20 mouse cellular contexts compared by ENCODE assay signal in the genomic region with DNA sequence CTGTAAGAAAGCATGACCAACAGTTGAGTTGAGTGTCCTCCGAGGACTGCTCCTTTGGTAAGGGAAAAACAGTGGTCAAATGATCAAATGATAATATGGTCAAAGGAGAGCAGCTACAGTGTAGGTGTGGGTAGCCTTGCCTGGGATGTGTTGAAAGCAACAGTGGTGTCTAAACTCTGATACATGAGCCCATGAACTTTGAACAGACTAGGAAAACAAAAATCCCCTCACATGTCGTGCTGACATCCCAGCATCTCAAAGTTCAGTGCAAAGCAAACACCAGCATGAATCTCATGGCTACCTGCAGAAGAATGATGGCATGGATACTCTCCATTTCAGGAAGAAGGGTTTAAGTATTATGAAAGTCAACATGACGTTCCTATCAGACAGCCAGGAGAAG.
"Had no signal": no experiment of that assay in that cellular context is flagged by ENCODE, and none has a peak within 500 bp of the region (broad histone marks: within the 10 kb centered on the region; RNA-seq: fewer than 3 reads in every experiment).

No protein-coding gene starts in this region.

- H3K27ac ChIP-seq: intestine, embryonic 15.5 days; limb, embryonic 10.5 days; limb, embryonic 13.5 days; lung, embryonic 15.5 days; midbrain, embryonic 10.5 days; midbrain, embryonic 13.5 days; neural tube, embryonic 13.5 days had no signal

- ATAC-seq: hindbrain, embryonic 16.5 days; intestine, embryonic 15.5 days; midbrain, embryonic 13.5 days; midbrain, embryonic 16.5 days had no signal

- H3K9me3 ChIP-seq: intestine, embryonic 15.5 days; limb, embryonic 10.5 days; limb, embryonic 13.5 days; lung, embryonic 15.5 days; megakaryocyte, embryonic 14.5 days; midbrain, embryonic 10.5 days; midbrain, embryonic 13.5 days; neural tube, embryonic 13.5 days had no signal

- H3K9ac ChIP-seq: intestine, embryonic 15.5 days; limb, embryonic 13.5 days; lung, embryonic 15.5 days; midbrain, embryonic 13.5 days; neural tube, embryonic 13.5 days had no signal

- H3K4me2 ChIP-seq: intestine, embryonic 15.5 days; limb, embryonic 13.5 days; lung, embryonic 15.5 days; midbrain, embryonic 13.5 days; neural tube, embryonic 13.5 days had no signal

- DNase-seq: kidney, adult 18-20 months; kidney, adult 9 months; kidney, postnatal 14 days; kidney, postnatal 4 days; lung, adult 18-20 months; lung, postnatal 10 days; lung, postnatal 36 days; retina, postnatal 1 day; right cerebral cortex, postnatal 25 days had no signal

- H3K27me3 ChIP-seq: intestine, embryonic 15.5 days; limb, embryonic 13.5 days; lung, embryonic 15.5 days; midbrain, embryonic 13.5 days had no signal

- H3K4me3 ChIP-seq: intestine, embryonic 15.5 days; limb, embryonic 10.5 days; limb, embryonic 13.5 days; lung, embryonic 15.5 days; megakaryocyte, embryonic 14.5 days; midbrain, embryonic 10.5 days; midbrain, embryonic 13.5 days; myocyte; neural tube, embryonic 13.5 days had no signal

- H3K36me3 ChIP-seq: intestine, embryonic 15.5 days; limb, embryonic 10.5 days; limb, embryonic 13.5 days; lung, embryonic 15.5 days; midbrain, embryonic 10.5 days; midbrain, embryonic 13.5 days; neural tube, embryonic 13.5 days had no signal
